Mouse (Mus musculus) left cerebral cortex, adult 18-20 months (tissue): ENCODE measurements at regions not wholly inside any gene's neighbourhood (a gene's known extent, or its start where the extent isn't known, plus 50 kb on each side); places are given as distances from the start of the nearest gene placed in this dataset.

ENCODE experiments used
- DNase-seq, 2 experiments: peaks; one replicate each; pipeline ENCODE4 v3.0.0; 2021 to 2022; ENCODE audit warnings: low spot score in 2 of 2, mixed read lengths in 1 of 2

DNA sequence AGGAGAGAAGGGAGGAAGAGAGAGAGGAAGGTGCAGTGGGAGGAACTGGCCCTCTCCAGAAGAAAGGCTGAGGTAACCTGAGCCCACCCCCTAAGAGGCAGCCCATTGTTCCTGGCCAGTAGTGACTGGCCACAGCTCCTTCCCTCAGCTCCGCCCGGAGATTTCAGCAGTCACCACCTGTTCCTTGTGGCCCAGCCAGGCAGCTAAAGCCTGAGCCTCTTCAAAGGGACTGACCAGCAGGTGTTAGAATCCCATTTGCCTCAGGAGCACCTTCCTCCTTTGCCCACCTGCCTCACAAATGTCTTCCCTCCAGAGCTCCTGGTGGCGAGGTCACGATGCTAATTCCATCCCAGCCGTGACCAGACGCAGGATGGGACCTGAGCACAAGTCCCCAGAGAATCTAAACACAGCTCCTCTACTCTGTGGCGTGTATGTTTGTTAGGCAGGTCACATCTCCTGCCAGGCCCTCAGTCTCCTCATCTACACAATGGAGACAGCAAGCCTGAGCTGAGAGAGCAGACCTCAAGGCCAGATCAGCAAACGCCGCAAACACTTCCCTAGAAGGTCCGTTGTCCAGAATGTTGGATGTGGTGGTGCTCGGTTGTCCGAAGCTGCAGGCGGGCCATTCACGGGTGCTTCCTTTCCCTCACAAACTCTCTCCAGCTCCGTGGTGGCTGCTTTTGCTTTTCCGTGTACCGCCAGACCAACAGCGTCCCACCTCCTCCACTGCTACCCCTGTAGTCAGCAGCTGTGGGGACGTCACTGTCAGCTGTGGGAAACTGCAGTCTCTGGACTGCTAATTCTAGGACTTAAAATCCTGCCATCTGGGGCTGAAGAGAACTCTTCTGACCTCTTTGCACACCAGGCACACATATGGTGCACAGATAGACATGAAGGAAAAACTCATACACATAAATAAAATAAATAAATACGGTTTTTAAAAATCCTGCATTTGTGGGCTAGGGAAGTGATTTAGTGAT is 145.8 kb upstream of the Rad23b start:
- no peak for DNase-seq

DNA sequence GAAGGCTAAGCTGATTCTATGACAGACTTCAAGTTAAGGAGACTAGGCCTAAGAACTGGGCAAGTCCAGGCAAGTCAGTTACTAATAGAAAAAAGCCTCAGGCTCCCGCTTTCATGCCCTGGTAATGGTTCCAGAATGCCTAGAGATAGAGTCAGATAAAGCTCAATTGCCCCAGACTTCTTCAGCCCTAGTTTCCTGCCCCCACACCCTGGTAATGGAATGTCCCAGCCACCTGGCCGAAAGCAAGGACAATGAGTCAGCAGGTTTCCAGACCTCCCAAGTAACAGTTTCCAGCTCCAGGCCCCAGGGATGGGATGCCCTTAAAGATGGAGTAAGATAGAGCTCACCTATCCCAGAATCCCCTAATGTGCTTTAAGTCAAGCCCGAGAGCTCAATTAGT is 143.6 kb upstream of the Rad23b start:
- DNase-seq, result no peak

DNA sequence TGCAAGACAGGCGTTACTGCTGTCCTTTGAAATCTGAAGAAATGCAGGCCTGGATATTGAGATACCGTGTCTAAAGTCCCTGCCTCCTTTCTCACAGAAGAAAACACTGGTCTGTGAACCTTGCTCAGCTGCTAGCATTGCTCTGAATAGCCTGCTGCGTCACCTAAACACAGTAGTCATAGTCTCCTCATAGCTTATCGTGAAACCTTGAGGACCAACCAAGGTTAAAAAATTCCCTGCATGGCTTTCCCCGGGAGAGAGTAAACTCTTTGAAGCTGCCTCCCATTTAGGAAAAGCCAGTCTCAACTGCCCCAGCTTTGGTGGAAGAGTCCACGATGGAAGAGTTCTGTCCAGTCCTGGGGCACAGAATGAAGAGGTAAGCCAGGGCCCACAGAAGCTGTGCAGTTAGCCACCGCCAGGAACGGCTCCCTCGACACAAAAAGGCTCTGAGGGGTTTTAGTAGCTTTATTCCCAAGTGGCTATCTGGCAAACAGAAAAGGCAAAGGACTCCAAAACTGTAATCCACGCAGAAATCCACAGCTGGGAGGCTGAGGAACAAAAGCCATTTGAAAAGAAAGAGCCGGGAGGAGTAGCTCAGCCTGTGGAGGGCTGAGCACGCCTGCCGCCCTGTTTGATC is 142.0 kb upstream of the Rad23b start:
- no peak for DNase-seq

DNA sequence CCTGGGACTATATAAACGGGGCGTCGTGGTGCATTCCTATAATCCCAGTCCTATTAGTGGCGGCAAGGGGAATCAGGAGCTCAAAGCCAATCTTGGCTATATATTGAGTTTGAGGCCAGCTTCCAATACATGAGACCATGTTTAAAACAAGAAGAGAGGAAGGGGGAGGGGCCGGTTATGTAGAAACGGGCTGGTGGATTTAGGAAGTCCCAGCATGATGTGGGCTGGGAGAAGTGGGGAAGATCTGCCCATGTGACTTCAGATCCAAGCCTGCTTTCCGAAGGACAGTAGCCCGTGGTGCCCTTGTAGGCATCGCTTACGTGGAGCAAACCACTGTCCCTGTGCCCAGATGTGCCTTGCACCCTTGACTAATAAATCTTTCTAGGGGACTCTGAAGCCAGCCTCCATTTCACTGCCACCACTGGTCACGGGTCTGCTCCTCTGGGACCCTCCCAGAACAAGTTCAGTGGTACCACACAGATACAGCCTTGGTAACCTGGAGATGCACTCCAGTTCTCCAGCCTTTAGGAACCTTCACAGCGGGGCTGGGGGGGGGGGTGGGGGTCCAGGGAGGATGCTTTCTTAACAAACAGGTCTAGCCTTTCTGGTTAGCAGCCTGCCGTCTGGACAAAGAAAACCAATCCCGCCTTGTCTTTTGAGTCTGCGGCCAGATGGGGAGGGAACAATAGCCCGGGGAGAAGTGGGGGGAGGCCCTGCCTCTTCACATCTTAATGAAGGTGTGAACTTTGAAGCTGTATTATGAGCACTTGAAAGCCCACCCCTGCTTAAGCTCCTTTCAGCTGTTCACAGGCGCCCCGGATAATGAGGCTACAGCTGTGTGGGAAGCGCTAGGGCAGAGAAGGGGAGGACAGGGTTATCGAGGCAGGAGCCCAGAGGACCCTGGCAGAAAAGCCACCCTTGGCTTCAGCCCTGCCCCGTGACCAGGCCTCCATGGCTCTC is 141.2 kb upstream of the Rad23b start:
- no peak for DNase-seq

DNA sequence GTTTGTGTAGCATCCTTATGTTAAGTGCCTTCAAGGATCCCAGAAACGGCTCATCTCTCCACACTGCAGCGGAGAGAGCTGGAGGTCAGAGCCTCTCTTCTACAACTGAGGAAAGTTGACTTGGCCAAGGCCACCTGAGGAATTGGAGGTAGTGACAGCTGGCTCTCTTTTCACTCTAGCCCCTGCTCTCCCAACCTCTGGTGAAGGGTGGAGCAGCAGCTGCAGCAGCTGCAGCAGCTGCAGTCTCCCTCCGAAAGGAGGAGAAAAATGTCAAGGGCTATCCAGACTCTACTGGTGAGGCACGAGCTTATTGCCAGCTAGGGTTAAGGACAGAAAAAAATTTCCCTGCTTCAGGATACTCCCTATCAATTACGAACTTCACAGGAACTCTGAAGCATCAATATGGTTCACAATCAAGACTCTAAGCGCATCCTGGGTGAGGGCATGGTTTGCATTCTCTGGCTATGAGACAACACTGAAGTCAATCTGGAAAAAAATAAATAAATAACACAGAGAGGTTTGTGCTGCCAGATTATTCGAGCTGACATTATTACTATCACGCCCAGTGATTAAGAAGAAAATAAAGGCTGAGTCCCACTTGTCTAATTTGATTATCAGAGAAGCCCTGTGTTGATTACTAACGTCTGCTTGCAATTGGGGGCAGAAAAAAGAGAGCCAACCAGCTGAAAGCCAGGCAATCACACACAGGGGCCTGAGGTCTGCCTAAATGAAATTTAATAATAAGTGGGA is 134.2 kb upstream of the Rad23b start:
- no peak for DNase-seq

DNA sequence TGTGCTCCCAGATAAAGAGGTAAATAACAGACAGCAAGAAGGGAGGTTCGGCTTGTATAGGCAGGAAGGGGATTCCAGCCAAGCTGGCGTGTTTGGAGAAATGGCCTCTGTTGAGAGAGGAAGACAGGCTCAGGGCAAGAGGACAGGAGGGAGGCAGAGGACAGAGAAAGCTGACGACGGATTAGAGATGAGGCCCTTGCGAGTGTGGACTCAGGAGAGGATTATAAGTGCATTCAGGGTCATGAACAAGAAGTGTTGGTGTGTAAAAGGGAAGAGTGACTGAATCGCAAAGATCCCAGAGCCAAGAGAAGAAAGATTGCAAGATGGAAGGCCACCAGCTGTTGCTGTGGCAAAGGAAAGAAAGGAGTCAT is 133.7 kb upstream of the Rad23b start:
- no peak for DNase-seq

DNA sequence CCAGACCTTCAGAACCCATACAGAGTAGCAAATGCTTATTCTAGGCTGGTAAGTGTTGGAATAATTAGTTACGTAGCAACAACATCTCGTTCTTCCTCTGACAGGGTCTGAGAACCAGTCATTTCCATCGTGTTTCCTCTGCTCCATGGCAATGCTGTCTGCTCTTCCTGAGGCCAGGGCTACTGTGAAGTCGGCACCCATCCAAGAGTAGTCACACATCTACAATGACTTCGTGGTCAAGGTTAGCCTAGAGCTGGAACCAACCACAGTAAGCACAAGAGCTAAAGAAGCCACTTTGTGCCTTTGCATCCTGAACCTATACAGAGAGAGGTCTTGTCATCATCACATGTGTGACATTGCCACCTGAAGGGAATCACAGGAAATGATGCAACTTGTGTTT is 124.1 kb upstream of the Rad23b start:
- no peak for DNase-seq

DNA sequence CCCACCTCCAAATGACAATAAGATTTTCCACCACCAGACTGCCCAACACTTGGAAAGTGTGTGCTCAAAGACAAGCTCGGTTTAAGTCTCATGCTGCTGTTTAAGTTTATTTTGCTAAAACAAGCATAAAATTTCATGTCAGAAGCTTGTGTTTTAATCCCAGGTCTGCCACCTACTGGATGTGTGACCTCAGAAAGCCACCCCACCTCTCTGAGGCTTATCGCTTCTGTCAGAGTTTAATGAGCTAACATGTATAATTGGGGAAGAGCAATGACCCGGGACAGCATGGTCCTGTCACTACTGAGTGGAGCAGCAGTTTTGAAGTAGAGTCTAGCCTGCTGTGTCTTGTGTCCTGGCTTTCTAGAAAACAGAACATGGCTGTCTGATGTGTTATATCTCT is 122.4 kb upstream of the Rad23b start:
- peak in 1 of 2 experiments; percentile 8 for DNase-seq

DNA sequence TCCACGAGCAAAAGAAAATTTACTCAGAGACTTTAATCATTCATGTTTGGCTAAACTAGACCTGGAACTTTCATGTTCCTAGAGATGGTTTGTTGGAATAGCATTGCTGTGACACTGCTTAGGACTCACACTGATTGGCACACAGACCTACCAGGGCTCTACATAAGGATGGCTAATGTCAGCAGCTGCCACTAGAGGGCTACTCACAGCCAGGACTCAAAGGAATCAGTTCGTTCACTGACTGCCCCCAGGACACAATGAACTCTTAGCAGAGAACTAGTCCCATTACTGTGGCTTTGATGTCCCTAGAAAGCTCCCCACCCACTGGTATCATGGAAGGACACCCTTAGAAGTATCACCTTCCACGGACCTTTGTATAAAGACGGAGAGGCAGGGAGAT is 118.3 kb upstream of the Rad23b start:
- DNase-seq, result peak; percentile 17 to 27

DNA sequence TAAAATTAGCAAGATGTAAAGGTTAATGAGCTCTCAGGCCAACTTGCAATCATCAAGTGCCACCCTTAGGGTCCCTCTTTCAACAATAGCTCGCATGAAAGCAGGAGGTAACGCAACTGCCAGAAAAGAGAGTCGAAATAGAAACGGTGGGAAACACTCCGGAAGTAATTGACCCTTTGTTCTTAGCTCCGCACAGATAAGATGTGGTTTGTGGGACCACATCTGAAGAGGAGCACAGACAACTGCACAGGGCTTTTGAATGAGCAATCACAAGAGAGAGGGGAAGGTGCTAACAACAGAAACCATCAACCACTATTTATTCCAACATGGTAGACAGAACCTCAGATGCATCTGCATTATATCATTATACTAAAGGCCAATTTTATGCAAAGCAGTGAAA is 112.0 kb upstream of the Rad23b start:
- DNase-seq, result no peak

DNA sequence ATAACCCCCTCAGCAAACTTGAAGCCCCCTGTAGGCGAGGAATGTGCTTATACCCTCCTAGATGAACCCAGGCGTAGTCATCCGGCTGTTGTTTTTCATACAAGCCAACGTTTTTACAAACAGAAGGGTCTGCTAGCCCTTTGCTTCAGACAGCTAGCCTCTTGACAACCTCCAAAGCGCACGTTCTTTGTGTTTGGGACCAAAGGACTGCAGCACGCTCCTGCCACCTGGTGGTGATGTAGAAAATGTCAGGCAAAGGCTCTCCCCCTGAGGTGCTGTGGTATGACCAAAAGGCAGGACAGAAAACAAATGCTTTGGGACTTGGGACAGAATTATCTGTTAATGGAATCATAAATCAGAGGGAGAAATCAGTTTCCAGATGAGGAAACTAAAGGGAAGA is 109.4 kb upstream of the Rad23b start:
- peak; percentile 66 to 85 for DNase-seq

DNA sequence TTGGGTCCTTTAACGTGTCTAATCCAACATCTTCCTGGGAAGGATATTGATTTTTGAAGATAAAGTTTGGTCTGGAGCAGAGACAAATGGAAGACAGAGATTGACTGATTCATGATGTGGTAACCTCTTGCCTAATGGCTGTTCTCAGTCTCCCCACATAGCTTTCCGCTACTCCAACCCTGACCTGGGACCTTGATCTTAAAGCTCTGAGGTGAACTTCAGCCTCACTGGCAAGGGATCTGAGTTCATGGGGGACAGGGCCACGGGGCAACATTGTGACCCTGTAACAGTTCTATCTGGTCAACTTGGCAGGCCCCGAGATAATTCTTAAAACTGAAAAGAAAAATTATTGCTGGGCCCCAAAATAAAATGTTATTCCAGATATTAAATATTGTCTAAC is 107.5 kb upstream of the Rad23b start:
- DNase-seq, result no peak

DNA sequence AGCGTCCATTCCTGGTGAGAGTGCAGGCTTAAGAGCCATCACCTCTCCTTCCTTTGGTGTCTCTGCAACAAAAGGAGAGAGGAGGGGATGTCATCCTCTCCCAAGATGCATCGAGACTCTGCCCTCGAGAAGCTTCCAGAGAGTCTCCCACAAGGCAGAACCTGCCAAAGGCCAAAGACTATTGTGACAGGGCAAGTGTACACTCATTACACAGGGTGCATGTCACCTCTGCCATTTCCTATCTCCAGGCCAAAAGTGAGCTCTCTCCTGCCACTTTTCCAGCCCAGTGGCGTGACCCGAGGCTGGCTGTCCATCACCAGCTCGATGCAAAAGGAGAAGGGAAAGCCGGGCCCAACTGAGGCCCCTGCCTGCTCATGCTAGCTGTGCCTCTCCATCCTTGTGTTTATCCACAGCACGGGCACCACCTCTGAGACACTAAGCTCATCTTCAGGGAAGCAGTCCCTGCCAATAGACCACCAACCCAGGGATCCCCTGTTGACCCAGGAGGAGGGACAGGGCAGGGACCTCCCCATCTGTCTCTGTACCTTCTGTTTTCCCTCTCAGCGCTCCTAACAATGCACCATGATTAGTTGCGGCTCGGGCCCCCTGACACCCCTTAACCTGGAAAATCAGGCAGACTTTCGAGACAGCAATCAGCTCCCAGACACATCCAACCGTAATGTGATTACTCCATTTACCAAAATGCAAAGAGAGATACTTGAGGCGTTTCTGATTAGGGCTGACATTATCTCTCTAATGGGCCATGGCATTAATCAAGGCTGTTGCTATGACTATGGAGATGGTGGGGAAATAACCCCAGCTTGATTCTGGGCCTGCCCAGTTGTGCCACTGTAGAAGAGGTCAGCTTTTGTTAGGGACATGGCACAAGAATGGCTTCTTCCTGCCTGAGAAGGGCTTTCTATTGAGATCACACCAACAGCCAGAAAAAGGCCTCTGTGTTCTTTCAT is 106.5 kb upstream of the Rad23b start:
- no peak for DNase-seq

DNA sequence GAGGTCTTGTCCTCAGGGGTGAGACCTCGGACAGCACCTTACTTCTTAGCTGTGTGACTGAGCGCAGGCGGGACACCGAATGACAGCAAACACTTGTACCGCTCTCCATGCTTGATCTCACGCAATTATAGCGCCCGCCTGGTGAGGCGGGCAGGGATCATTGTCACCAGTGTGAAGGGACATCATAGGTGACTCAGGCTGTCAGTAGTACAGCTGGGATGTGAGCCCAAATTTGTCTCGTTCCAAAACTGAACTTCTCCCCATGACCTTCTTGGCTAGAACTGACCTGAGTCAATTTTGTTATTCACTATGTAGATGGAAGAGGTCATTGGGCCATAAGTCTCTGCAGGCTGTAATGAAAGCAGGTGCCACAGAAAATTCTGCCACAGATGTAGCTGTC is 104.1 kb upstream of the Rad23b start:
- no peak for DNase-seq

DNA sequence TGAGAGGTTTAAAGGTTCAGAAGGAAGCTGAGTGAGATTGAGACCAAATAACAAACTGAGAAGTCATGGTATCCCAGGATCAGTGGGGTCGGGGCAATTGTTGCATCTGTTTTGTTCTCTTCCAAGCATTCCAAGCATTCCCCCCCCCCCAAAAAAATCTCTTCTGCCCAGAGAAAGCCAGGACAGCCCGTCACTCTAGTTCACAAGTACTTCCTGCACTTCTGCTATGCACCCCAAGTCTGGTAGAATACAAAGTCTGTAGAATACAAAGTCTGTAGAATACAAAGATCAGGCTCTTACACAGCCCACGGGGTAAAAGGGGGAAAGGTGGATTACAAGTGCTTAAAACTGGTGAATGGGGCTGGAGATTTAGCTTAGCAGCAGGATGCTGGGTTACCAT is 99.5 kb upstream of the Rad23b start:
- no peak for DNase-seq

DNA sequence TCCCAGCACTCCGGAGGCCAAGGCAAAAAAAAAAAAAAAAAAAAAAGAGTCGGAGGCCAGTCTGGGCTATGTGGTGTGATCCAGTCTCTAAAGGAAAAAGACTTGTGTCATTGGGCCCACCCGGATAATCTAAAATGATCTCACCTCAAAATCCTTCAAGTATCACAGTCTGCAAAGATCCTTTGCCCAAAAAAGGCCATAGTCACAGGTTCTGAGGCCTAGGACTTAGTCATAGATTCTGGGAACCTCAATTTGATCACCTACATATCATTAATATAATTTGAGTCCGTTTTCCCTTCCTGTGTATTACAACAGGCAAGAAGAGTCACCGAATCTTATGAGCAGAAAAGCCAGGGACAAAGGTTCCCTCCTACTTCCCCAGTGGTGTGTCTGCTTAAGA is 98.3 kb upstream of the Rad23b start:
- no peak for DNase-seq

DNA sequence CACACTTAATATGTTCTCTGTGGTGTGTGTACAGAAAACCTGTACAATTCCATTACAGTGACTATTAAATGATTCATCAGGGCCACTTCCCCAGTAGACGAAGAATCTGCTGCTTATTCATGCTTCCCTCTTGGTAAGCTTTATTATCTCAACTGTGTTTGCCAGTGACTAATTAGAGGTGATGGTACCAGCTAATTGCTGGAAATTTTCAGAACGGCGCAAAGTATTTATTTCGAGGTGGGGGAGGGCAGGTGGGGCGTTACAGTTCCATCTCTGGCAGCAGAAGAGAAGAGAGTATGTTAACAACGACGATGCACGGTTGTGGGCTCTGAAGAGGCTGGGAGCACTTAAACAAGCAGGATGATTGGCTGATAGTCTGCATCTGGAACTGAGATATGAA is 96.1 kb upstream of the Rad23b start:
- DNase-seq, result no peak

DNA sequence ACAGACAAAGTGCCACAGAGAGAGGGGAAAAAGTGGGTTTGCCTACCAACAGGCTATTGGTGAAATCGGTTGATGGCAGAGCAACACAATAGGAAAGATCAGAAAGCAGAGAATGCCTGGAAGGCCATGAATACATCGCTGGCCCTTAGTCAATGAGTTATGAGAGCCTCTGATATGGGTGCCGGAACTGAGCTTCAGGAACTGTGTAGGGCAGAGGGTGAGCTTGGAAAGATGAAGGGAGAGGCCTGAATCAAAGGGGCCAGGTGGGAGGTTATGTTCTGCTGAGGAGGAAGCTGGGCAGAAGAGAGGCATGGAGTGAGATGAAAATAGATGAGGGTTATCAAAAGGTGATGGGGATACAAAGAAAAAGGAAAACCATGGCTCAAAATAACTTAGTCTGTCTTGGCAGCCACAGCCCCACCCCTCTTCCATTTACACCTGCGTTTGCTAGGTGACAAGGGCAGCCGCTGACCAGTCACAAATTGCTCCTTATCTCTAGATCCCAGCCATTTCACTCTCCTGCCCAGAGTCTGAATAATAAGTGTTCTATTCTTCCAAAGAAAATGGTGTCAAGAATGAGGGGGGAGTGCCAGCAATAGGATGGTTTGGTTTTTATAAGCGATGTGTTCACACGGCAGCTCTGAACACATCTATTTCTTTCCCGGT is 77.7 kb upstream of the Rad23b start:
- DNase-seq, result no peak

DNA sequence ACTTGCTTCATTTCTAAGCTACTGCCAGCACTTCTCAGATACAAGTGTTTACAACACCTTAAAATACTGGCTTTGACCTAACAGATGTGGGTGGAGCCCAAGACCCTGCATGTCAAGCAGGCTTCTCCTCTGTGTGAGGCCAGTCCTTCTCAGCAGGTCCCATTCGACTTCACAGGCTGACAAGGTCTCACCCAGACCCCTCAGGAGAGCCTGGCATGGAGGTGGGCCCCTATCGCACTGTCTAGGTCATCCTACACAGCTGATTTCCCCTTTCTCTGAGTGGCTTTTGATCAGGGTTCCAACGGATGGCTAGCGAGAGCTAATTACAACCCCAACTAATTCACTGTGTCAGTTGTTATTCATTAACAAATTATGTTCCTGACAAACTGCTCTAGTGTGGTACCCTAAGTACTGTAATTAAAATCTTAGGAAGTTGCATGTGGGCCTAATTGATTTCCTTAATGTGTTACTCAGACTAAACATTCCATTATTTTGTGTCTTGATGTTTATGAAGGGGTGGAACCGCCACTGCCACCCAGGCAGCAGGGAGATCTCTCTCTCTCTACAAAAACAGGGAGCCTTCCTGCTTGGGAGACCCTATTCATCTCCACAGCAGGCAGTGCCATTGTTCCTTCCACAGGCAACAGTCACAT is 73.4 kb upstream of the Rad23b start:
- DNase-seq, result no peak
